Mouse (Mus musculus): ENCODE results near the gene Gm37596.
"Not testable (repeated sequence)": the region's sequence is repeated elsewhere in the genome, so short reads cannot be mapped to it uniquely, and the experiment has no call there.

Gm37596 gene

GRCm38 (mm10) chr3:93692970-93693369, at the start of gene Gm37596:
Gm37596 (minus strand) TSS chr3:93693070.
- not testable (repeated sequence) for DNase-seq

- not testable (repeated sequence) for DNase-seq
Measured at GRCm38 (mm10) chr3:93708969-93709637, 16.2 kb upstream of the Gm37596 start.

GRCm38 (mm10) chr3:93676210-93676609, 16.7 kb downstream of the Gm37596 start, which contains the start of gene Tdpoz1:
Tdpoz1 (minus strand) TSS chr3:93676310.
- not testable (repeated sequence) for DNase-seq

DNA sequence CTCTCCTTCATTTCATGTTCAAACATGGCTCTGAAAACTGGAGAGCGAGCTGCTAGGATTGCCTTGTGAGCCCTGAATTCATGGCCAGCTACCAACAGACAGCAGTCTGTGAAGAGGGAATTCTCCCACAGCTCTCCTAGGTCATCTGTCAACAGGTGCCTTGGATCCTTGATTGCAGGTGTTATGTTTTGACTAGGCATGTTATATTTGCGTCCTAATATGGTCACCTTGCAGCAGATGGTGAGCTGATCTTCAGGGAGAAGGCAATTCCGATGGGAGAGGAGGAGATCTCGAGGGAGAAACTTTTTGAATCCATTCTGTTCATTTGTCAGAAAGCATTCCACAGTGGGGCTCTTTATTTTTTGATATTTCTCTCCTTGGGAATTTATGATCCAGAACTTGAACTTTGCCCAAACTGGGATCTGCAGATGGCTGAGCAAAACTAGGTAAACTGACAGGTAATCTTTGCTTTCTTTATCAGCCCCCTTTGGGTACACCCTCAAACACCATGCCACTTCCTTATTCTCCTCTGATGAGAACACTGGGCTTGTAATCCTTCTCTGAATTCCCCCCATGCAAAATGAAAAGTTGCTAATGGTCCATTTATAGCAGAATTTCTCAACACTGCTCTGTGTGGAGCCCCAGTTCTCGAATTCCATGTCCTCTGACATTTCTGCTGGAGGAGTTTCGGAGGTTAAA, 21.9 kb downstream of the Gm37596 start:
- DNase-seq = not testable (repeated sequence)

- no peak for DNase-seq
Measured at GRCm38 (mm10) chr3:93654260-93654659, 38.6 kb downstream of the Gm37596 start.

- DNase-seq = no peak
Measured at GRCm38 (mm10) chr3:93652586-93652985, 40.3 kb downstream of the Gm37596 start, which contains the start of gene Tdpoz2. Tdpoz2 (minus strand) TSS chr3:93652686.
